Mouse (Mus musculus): ENCODE results near the gene Zfp335.

Zfp335 gene

GRCm38 (mm10) chr2:164910360-164911061, 1.0 kb downstream of the Zfp335 start:
- no peak for TF ChIP-seq GATA4 (IDR thresholded peaks at IDR 0.05; ENCODE audit: insufficient replicate concordance, low read length)

- no peak for TF ChIP-seq GATA4 (IDR thresholded peaks at IDR 0.05; ENCODE audit: insufficient replicate concordance, low read length)
Observed at GRCm38 (mm10) chr2:164909542-164909941, 2.0 kb downstream of the Zfp335 start.

GRCm38 (mm10) chr2:164909100-164909499, 2.5 kb downstream of the Zfp335 start:
- no peak for TF ChIP-seq GATA4 (IDR thresholded peaks at IDR 0.05; ENCODE audit: insufficient replicate concordance, low read length)

GRCm38 (mm10) chr2:164908011-164908410, 3.5 kb downstream of the Zfp335 start:
- TF ChIP-seq GATA4 (IDR thresholded peaks at IDR 0.05; ENCODE audit: insufficient replicate concordance, low read length), result no peak

- no peak for TF ChIP-seq GATA4 (IDR thresholded peaks at IDR 0.05; ENCODE audit: insufficient replicate concordance, low read length)
Observed at GRCm38 (mm10) chr2:164907511-164907910, 4.0 kb downstream of the Zfp335 start.

GRCm38 (mm10) chr2:164906071-164906470, 5.5 kb downstream of the Zfp335 start:
- no peak for TF ChIP-seq GATA4 (IDR thresholded peaks at IDR 0.05; ENCODE audit: insufficient replicate concordance, low read length)

GRCm38 (mm10) chr2:164903496-164903895, 8.1 kb downstream of the Zfp335 start:
- no peak for TF ChIP-seq GATA4 (IDR thresholded peaks at IDR 0.05; ENCODE audit: insufficient replicate concordance, low read length)

- TF ChIP-seq GATA4 (IDR thresholded peaks at IDR 0.05; ENCODE audit: insufficient replicate concordance, low read length), result no peak
Observed at GRCm38 (mm10) chr2:164901380-164901779, 10.2 kb downstream of the Zfp335 start.

GRCm38 (mm10) chr2:164899723-164900459, 11.7 kb downstream of the Zfp335 start:
- TF ChIP-seq GATA4 (IDR thresholded peaks at IDR 0.05; ENCODE audit: insufficient replicate concordance, low read length), result no peak

GRCm38 (mm10) chr2:164899034-164899433, 12.5 kb downstream of the Zfp335 start:
- TF ChIP-seq GATA4 (IDR thresholded peaks at IDR 0.05; ENCODE audit: insufficient replicate concordance, low read length), result no peak

GRCm38 (mm10) chr2:164898008-164898407, 13.5 kb downstream of the Zfp335 start:
- TF ChIP-seq GATA4 (IDR thresholded peaks at IDR 0.05; ENCODE audit: insufficient replicate concordance, low read length), result no peak

- TF ChIP-seq GATA4 (IDR thresholded peaks at IDR 0.05; ENCODE audit: insufficient replicate concordance, low read length), result no peak
Observed at GRCm38 (mm10) chr2:164895885-164896284, 15.7 kb downstream of the Zfp335 start.

- TF ChIP-seq GATA4 (IDR thresholded peaks at IDR 0.05; ENCODE audit: insufficient replicate concordance, low read length), result no peak
Observed at GRCm38 (mm10) chr2:164894644-164895043, 16.9 kb downstream of the Zfp335 start.

- no peak for TF ChIP-seq GATA4 (IDR thresholded peaks at IDR 0.05; ENCODE audit: insufficient replicate concordance, low read length)
Observed at GRCm38 (mm10) chr2:164894048-164894447, 17.5 kb downstream of the Zfp335 start.

GRCm38 (mm10) chr2:164892696-164893216, 18.8 kb downstream of the Zfp335 start:
- TF ChIP-seq GATA4 (IDR thresholded peaks at IDR 0.05; ENCODE audit: insufficient replicate concordance, low read length), result no peak
